Mouse (Mus musculus) ES-E14 (cell line): ENCODE measurements around the gene Rptor.

Experiments used
- CHD2 ChIP-seq: IDR thresholded peaks from 2 replicates; pipeline ENCODE4 v1.6.1; 2014; ENCODE audit warnings: mild to moderate bottlenecking, low read depth, low read length, inconsistent platforms
- HCFC1 ChIP-seq: IDR thresholded peaks from 2 replicates; pipeline ENCODE4 v1.6.1; 2012; ENCODE audit warnings: low read length, inconsistent platforms, borderline replicate concordance; ENCODE audit not compliant: insufficient read depth
- MAFK ChIP-seq: IDR thresholded peaks from 2 replicates; pipeline ENCODE4 v1.6.1; 2014; ENCODE audit warnings: mild to moderate bottlenecking, low read depth, low read length, inconsistent platforms; ENCODE audit not compliant: insufficient read depth
- ZC3H11A ChIP-seq: IDR thresholded peaks from 2 replicates; pipeline ENCODE4 v1.6.1; 2012; ENCODE audit warnings: low read depth, mild to moderate bottlenecking, inconsistent platforms, low read length, borderline replicate concordance
- ZNF384 ChIP-seq: IDR thresholded peaks from 2 replicates; pipeline ENCODE4 v1.6.1; 2012; ENCODE audit warnings: low read depth, low read length, inconsistent platforms

- TF ChIP-seq ZC3H11A (no peak), ZNF384 (no peak), HCFC1 (no peak), MAFK (no peak), CHD2 (no peak)
These were observed 314.2 kb downstream of the Rptor start for GRCm38 (mm10) chr11:119916834-119917469.
